Mouse (Mus musculus): ENCODE results near the gene Grb7. TPM values are rescaled to one million over a fixed set of nuclear protein-coding genes. Genes with fewer than 3 reads are reported as not detected.

The Grb7 gene
- total RNA-seq, 2 experiments from 2014 or later = 2.8 to 2.9 TPM

- no peak for DNase-seq (ENCODE audit: low spot score in 2 of 2)
- intact Hi-C loops (cut with DNase I) = no loop called here
These were observed 42.5 kb downstream of the Grb7 start for GRCm38 (mm10) chr11:98488540-98489234.

GRCm38 (mm10) chr11:98491571-98491970 is 45.4 kb downstream of the Grb7 start:
- no peak for DNase-seq (ENCODE audit: low spot score in 2 of 2)
- intact Hi-C loops (cut with DNase I) = no loop called here

GRCm38 (mm10) chr11:98492959-98493358 is 46.8 kb downstream of the Grb7 start:
- no peak for DNase-seq (ENCODE audit: low spot score in 2 of 2)
- intact Hi-C loops (cut with DNase I) = no loop called here

- intact Hi-C loops (cut with DNase I) = no loop called here
- no peak for DNase-seq (ENCODE audit: low spot score in 2 of 2)
These were observed 47.2 kb downstream of the Grb7 start for GRCm38 (mm10) chr11:98493394-98493793.

GRCm38 (mm10) chr11:98495176-98495719 is 49.1 kb downstream of the Grb7 start:
- intact Hi-C loops (cut with DNase I) = no loop called here
- DNase-seq (ENCODE audit: low spot score in 2 of 2) = no peak

GRCm38 (mm10) chr11:98497388-98498288 is 51.4 kb downstream of the Grb7 start:
- no peak for DNase-seq (ENCODE audit: low spot score in 2 of 2)
- intact Hi-C loops (cut with DNase I) = no loop called here

- intact Hi-C loops (cut with DNase I) = no loop called here
- DNase-seq (ENCODE audit: low spot score in 2 of 2) = no peak
These were observed 58.7 kb downstream of the Grb7 start for GRCm38 (mm10) chr11:98504926-98505325.

Other genes with a start within 250 kb of the Grb7 start
- 10 to 100 TPM; 34.4 to 44.4 TPM for gene Cdk12, start 243.3 kb upstream of the Grb7 start, total RNA-seq (2021)
- 10 to 100 TPM; 65.2 to 77.3 TPM for gene Neurod2, start 116.7 kb upstream of the Grb7 start, total RNA-seq (2021)
- 100 to 1,000 TPM; 225 to 274 TPM for gene Ppp1r1b, start 98.0 kb upstream of the Grb7 start, total RNA-seq (2021)
- gene Stard3, start 88.0 kb upstream of the Grb7 start, total RNA-seq (2021) = 10 to 100 TPM; 35.9 to 39.3 TPM
- 10 to 100 TPM; 11.8 to 14.4 TPM for gene Tcap, start 62.6 kb upstream of the Grb7 start, total RNA-seq (2021)
- gene Pnmt, start 59.9 kb upstream of the Grb7 start, total RNA-seq (2021) = under 1 TPM; 0.34 to 0.47 TPM
- 10 to 100 TPM in 1 of 2 experiments, 1 to 10 TPM in 1; 9.9 to 10.9 TPM for gene Pgap3, start 45.9 kb upstream of the Grb7 start, total RNA-seq (2021)
- gene Erbb2, start 33.9 kb upstream of the Grb7 start, total RNA-seq (2021) = 1 to 10 TPM; 1.7 to 2.4 TPM
- 100 to 1,000 TPM; 100 to 126 TPM for gene Mien1, start 7.4 kb upstream of the Grb7 start, total RNA-seq (2021)
- gene Ikzf3, start 99.6 kb downstream of the Grb7 start, total RNA-seq (2021) = not detected
- under 1 TPM in 1 of 2 experiments, not detected in 1; 0.20 TPM for gene Zpbp2, start 104.7 kb downstream of the Grb7 start, total RNA-seq (2021)
- gene Ormdl3, start 141.0 kb downstream of the Grb7 start, total RNA-seq (2021) = 10 to 100 TPM; 46.5 to 47.8 TPM
- gene Lrrc3c, start 151.9 kb downstream of the Grb7 start, total RNA-seq (2021) = not detected
- gene Gm12355, start 179.3 kb downstream of the Grb7 start, total RNA-seq (2021) = 10 to 100 TPM in 1 of 2 experiments, 1 to 10 TPM in 1; 9.4 to 10.6 TPM
- gene Gsdma3, start 180.0 kb downstream of the Grb7 start, total RNA-seq (2021) = not detected
- not detected for gene Gsdma2, start 200.4 kb downstream of the Grb7 start, total RNA-seq (2021)
- gene Gsdma, start 218.0 kb downstream of the Grb7 start, total RNA-seq (2021) = not detected
- 100 to 1,000 TPM; 131 to 145 TPM for gene Psmd3, start 236.2 kb downstream of the Grb7 start, total RNA-seq (2021)